Mouse (Mus musculus) MEL (cell line): ENCODE results near the gene Nr4a1.

Source experiments
- BHLHE40 ChIP-seq: IDR thresholded peaks from 2 replicates; pipeline ENCODE4 v1.6.1; 2012; ENCODE audit warnings: low read depth, mild to moderate bottlenecking, inconsistent platforms, low read length, improper control_type of control experiment, borderline replicate concordance
- CTCF ChIP-seq, 3 experiments: IDR thresholded peaks in 2 of 3; conservative IDR thresholded peaks in 1 of 3; 2 replicates each; pipeline ENCODE4 v1.5.1; 2011 to 2012; ENCODE audit warnings: low read length in 3 of 3, low read depth in 2 of 3, mild to moderate bottlenecking in 2 of 3, improper control_type of control experiment in 1 of 3, inconsistent platforms in 1 of 3, mixed read lengths in 1 of 3, moderate library complexity in 1 of 3; ENCODE audit not compliant: control insufficient read depth in 1 of 3, insufficient read depth in 1 of 3, poor library complexity in 1 of 3, severe bottlenecking in 1 of 3
- EP300 ChIP-seq, 2 experiments: IDR thresholded peaks; 2 replicates each; pipeline ENCODE4 v1.6.1; 2011; ENCODE audit warnings: improper control_type of control experiment in 2 of 2, low read length in 2 of 2, low read depth in 1 of 2, mild to moderate bottlenecking in 1 of 2
- ETS1 ChIP-seq: IDR thresholded peaks from 2 replicates; pipeline ENCODE4 v1.6.1; 2012; ENCODE audit warnings: low read depth, mild to moderate bottlenecking, inconsistent platforms, low read length, improper control_type of control experiment, moderate library complexity
- GATA1 ChIP-seq: IDR thresholded peaks from 2 replicates; pipeline ENCODE4 v1.6.1; 2011; ENCODE audit warnings: low read depth, low read length, improper control_type of control experiment
- MYC ChIP-seq: IDR thresholded peaks from 2 replicates; pipeline ENCODE4 v1.6.1; 2011; ENCODE audit warnings: low read depth, mild to moderate bottlenecking, low read length, improper control_type of control experiment, moderate library complexity
- RAD21 ChIP-seq: IDR thresholded peaks from 2 replicates; pipeline ENCODE4 v1.6.1; 2011; ENCODE audit warnings: mild to moderate bottlenecking, low read depth, low read length, improper control_type of control experiment
- TAL1 ChIP-seq: IDR thresholded peaks from 2 replicates; pipeline ENCODE4 v1.6.1; 2012; ENCODE audit warnings: mild to moderate bottlenecking, inconsistent platforms, low read length, moderate library complexity, mixed read lengths

GRCm38 (mm10) chr15:101224006-101224906 lies 29.8 kb upstream of the Nr4a1 start, which contains the start of gene Grasp:
- TF ChIP-seq CTCF (IDR thresholded peaks at IDR 0.05 in 2 of 3, conservative IDR thresholded peaks at IDR 0.05 in 1 of 3; ENCODE audit: control insufficient read depth in 1 of 3, insufficient read depth in 1 of 3, low read depth in 2 of 3, low read length in 3 of 3, poor library complexity in 1 of 3, severe bottlenecking in 1 of 3) (peak in 1 of 3 experiments; percentile 8; a peak in 1 of 6 replicates), RAD21 (no peak), MYC (no peak), TAL1 (no peak), ETS1 (no peak), BHLHE40 (no peak), EP300 (IDR thresholded peaks at IDR 0.05; ENCODE audit: low read depth in 1 of 2, low read length in 2 of 2) (no peak), GATA1 (no peak)
